Mouse (Mus musculus) lung, embryonic 16.5 days (tissue): ENCODE measurements around the gene E130309D02Rik. TPM values are rescaled to one million over a fixed set of nuclear protein-coding genes. Genes with fewer than 3 reads are reported as not detected.

Experiments used
- ATAC-seq: fragments of 200-750 bp; cut with Nextera tagmentation; 2 replicates; pipeline ENCODE4 v1.8.0; 2017; ENCODE audit warnings: low read depth, mild to moderate bottlenecking, moderate library complexity
- H3K27ac ChIP-seq: fragments of 300-500 bp; sonication (generic); 2 replicates; pipeline ENCODE4 v1.5.1; 2014; ENCODE audit warnings: mild to moderate bottlenecking, control low read depth, low read length
- H3K27me3 ChIP-seq: fragments of 300-500 bp; sonication (generic); 2 replicates; pipeline ENCODE4 v1.6.1; 2014; ENCODE audit warnings: low read depth, low read length, mixed read lengths; ENCODE audit not compliant: control insufficient read depth, insufficient read depth
- H3K36me3 ChIP-seq: fragments of 300-500 bp; sonication (generic); 2 replicates; pipeline ENCODE4 v1.6.1; 2014; ENCODE audit warnings: low read length; ENCODE audit not compliant: control insufficient read depth, insufficient read depth
- H3K4me1 ChIP-seq: fragments of 300-500 bp; sonication (generic); replicated peaks from 2 replicates; pipeline ENCODE4 v1.6.1; 2014; ENCODE audit warnings: low read length, mixed read lengths; ENCODE audit not compliant: control insufficient read depth, insufficient read depth
- H3K4me2 ChIP-seq: fragments of 300-500 bp; sonication (generic); 2 replicates; pipeline ENCODE4 v1.6.1; 2014; ENCODE audit warnings: low read depth, low read length, control low read depth
- H3K4me3 ChIP-seq: fragments of 300-500 bp; sonication (generic); 2 replicates; pipeline ENCODE4 v1.5.1; 2014; ENCODE audit warnings: mild to moderate bottlenecking, low read length, control low read depth
- H3K9ac ChIP-seq: fragments of 300-500 bp; sonication (generic); 2 replicates; pipeline ENCODE4 v1.6.1; 2014; ENCODE audit warnings: low read length, control low read depth
- H3K9me3 ChIP-seq: fragments of 300-500 bp; sonication (generic); 2 replicates; pipeline ENCODE4 v1.6.1; 2016; ENCODE audit warnings: low read length; ENCODE audit not compliant: control insufficient read depth
- WGBS: fragments of 180-500 bp; shearing (Covaris S2); extraction: QIAGEN DNeasy Blood & Tissue Kit; methylation state at CpG from one replicate; pipeline ENCODE4 v1.1.7; 2014; 5-methylcytosine and 5-hydroxymethylcytosine counted together
- polyA plus RNA-seq: library from polyadenylated mRNA; unstranded; fragments of >200 nt; fragmentation: Nextera tagmentation; extraction: Ambion mirVana; gene quantifications from 2 replicates; pipeline ENCODE4 v1.2.1, GENCODE M21; 2015

E130309D02Rik gene
- polyA plus RNA-seq, 1 experiment from 2014 or later = 32.3 TPM

GRCm38 (mm10) chr5:143346367-143346766 lies 31.2 kb upstream of the E130309D02Rik start:
- no peaks in the 10 kb centered on the region for H3K27me3 ChIP-seq
- no peaks in the 10 kb centered on the region for H3K4me1 ChIP-seq
- no peak for ATAC-seq
- WGBS = 77% methylated on average over 8 of the region's 8 CpGs
- H3K4me2 ChIP-seq = no peak overlapping the region
- peaks cover 8% of the 10 kb centered on the region for H3K9me3 ChIP-seq
- no peaks in the 10 kb centered on the region for H3K36me3 ChIP-seq
- no peak overlapping the region for H3K9ac ChIP-seq
- no peak overlapping the region for H3K4me3 ChIP-seq
- H3K27ac ChIP-seq = no peak overlapping the region

DNA sequence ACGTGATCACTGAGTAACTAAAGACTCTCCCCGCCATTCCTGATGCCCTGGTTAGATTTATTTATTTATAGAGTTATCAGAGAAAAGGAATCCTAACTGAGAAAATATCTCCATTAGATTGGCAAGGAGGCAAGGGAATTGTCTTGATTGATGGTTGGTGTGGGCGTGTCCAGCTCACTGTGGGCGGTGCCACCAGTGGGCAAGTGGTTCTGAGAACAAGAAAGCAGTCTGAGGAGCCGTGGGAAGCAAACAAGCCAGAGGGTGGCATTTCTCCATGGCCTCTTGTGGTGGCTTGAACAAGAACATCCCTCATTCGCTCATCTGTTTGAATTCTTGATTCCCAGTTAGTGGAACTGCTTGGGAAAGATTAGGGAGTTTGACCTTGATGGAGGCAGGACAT lies 24.4 kb upstream of the E130309D02Rik start:
- 41% methylated on average over 6 of the region's 6 CpGs for WGBS

DNA sequence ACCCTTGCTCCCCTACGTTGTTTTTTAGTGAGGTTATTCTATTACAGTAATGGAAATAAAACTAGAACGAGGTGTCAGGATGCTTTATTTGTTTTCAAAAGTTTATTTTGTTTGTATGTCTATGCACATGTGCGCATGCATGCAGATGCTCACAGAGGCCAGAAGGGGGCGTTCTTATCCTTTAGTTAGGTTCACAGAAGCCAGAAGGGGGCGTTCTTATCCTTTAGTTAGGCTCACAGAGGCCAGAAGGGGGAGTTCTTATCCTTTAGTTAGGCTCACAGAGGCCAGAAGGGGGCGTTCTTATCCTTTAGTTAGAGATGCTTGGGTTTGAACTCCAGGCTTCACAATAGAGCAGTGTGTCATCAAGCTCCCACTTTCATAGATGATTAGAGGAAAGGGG lies 21.4 kb upstream of the E130309D02Rik start:
- no peak overlapping the region for H3K4me3 ChIP-seq
- H3K27ac ChIP-seq = no peak overlapping the region
- H3K36me3 ChIP-seq = no peaks in the 10 kb centered on the region
- H3K9me3 ChIP-seq = no peaks in the 10 kb centered on the region
- H3K4me1 ChIP-seq = no peaks in the 10 kb centered on the region
- 61% methylated on average over 6 of the region's 6 CpGs for WGBS
- H3K4me2 ChIP-seq = no peak overlapping the region
- no peaks in the 10 kb centered on the region for H3K27me3 ChIP-seq
- ATAC-seq = no peak
- H3K9ac ChIP-seq = no peak overlapping the region

More for the DNA sequence above, 24.4 kb upstream of the E130309D02Rik start:
- H3K27ac ChIP-seq = no peak overlapping the region
- H3K9me3 ChIP-seq = no peaks in the 10 kb centered on the region
- H3K9ac ChIP-seq = no peak overlapping the region
- H3K4me2 ChIP-seq = no peak overlapping the region
- H3K27me3 ChIP-seq = no peaks in the 10 kb centered on the region
- no peaks in the 10 kb centered on the region for H3K36me3 ChIP-seq
- no peak overlapping the region for H3K4me3 ChIP-seq
- ATAC-seq = no peak
- no peaks in the 10 kb centered on the region for H3K4me1 ChIP-seq

- 71% methylated on average over 7 of the region's 7 CpGs for WGBS
- H3K4me3 ChIP-seq = no peak overlapping the region
- ATAC-seq = no peak
- H3K4me1 ChIP-seq = peaks cover under 1% of the 10 kb centered on the region
- no peak overlapping the region for H3K9ac ChIP-seq
- no peaks in the 10 kb centered on the region for H3K36me3 ChIP-seq
- no peaks in the 10 kb centered on the region for H3K9me3 ChIP-seq
- no peak overlapping the region for H3K4me2 ChIP-seq
- H3K27me3 ChIP-seq = no peaks in the 10 kb centered on the region
- H3K27ac ChIP-seq = no peak overlapping the region
Observed at GRCm38 (mm10) chr5:143335089-143335460, 19.9 kb upstream of the E130309D02Rik start.

DNA sequence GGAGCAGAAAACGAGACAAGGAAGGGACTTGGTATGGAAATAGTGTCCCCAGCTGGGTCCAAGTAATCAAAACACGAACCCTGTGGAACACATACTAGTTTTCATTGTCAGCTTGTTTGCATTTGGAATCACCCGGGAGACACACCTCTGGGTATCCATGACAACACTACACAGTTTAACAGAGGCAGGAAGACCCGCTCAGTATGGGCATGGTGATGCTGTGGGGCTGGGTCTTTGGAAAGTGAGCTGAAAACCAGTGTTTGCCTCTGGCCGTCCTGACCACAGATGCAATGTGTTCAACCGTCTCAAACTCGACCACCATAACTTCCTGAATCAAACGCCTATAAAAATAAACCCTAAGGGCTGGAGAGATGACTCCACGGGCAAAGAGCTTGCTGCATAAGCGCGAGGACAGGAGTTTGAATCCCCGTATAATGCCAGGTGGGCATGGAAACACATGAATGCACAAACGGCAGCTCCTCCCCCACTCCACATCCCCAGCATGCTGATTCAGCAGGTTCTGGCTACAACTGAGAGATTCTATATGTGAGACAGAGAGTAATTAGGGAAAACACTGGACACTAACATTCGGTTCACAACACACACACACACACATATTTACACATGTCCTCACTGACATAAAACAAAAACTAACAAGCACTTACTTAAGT lies 19.4 kb upstream of the E130309D02Rik start:
- Histone ChIP-seq H3K36me3 (no peaks in the 10 kb centered on the region), H3K9me3 (no peaks in the 10 kb centered on the region), H3K4me1 (peaks cover 6% of the 10 kb centered on the region), H3K27me3 (no peaks in the 10 kb centered on the region), H3K4me3 (no peak overlapping the region), H3K27ac (no peak overlapping the region), H3K4me2 (no peak overlapping the region), H3K9ac (no peak overlapping the region; the same call in 1 of the 2 replicates)
- 60% methylated on average over 14 of the region's 14 CpGs for WGBS
- no peak for ATAC-seq

- H3K4me1 ChIP-seq = peaks cover 6% of the 10 kb centered on the region
- ATAC-seq = no peak
- H3K27me3 ChIP-seq = no peaks in the 10 kb centered on the region
- H3K4me3 ChIP-seq = no peak overlapping the region
- H3K9me3 ChIP-seq = no peaks in the 10 kb centered on the region
- H3K9ac ChIP-seq = no peak overlapping the region; the same call in 1 of the 2 replicates
- no peak overlapping the region for H3K27ac ChIP-seq
- no peaks in the 10 kb centered on the region for H3K36me3 ChIP-seq
- 14% methylated on average over 5 of the region's 5 CpGs for WGBS
- no peak overlapping the region for H3K4me2 ChIP-seq
Observed at GRCm38 (mm10) chr5:143333872-143334271, 18.7 kb upstream of the E130309D02Rik start.

DNA sequence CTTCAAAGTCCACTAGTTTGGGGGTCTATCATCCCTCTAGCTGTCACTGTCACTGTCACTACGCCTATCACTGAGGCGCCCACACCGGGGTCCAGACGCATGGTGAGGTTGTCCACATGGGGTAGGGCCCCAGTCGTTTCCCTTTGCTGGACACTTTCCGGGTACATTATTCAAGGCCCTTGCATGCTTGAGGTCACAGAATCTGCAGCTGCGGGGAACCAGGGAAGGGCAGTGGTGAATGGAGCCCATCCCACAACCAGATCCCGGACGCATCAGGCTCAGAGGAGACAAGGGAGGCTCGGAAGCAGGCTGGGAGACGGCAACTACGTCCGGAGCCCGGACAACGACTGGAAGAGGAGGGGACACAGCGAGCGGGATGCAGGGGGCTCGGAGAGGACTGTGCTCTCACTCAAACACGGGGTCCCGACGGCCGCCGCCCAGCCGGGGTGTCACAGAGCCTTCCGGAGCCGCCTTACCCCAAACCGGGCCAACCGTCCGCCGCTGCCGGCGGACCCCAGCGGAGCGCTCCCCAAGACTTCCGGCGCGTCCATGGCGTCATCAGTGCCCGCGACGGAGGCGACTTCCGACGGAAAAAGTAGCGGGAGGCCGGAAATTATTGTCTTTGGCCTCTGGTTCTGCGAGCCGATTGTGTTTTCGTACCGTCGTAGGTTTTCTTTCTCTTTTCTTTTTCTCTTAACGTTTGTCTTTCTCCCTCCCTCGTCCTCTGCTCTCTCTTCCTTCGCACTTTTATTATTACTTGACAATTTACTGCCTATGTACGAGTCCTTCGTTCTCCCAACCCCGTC lies 13.7 kb upstream of the E130309D02Rik start, which contains the start of gene Zdhhc4:
TSS of gene Zdhhc4 (minus strand) at position 567 of the 806 bp plus-strand sequence.
- Histone ChIP-seq H3K4me1 (peaks cover 16% of the 10 kb centered on the region), H3K4me2 (peak within 1 kb of the TSS; percentile 77), H3K27me3 (no peaks in the 10 kb centered on the region), H3K9ac (peak within 1 kb of the TSS; percentile 85), H3K4me3 (peak within 1 kb of the TSS; percentile 81), H3K9me3 (no peaks in the 10 kb centered on the region), H3K36me3 (peaks cover 16% of the 10 kb centered on the region), H3K27ac (peak within 1 kb of the TSS; percentile 72)
- ATAC-seq = peak; percentile 87
- under 1% methylated on average over 57 of the region's 57 CpGs for WGBS

DNA sequence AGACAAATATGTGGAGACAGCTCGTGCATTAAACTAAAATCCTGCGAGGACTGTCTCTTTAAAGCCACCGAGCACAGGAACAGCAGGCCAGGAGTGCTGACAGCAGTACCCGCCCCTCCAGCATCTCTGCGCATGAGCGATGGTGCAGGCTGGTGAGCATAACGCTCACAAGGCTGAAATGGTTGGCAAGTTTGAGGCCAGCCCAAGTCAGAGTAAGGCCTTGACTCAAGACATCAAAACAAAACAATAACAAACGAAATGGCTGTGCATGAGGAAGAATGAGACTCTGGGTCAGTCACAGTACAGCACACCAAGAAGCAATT lies 2.1 kb upstream of the E130309D02Rik start:
- Histone ChIP-seq H3K36me3 (peaks cover 41% of the 10 kb centered on the region), H3K4me1 (peaks cover 12% of the 10 kb centered on the region), H3K4me2 (no peak overlapping the region), H3K9me3 (no peaks in the 10 kb centered on the region), H3K27ac (no peak overlapping the region), H3K9ac (no peak overlapping the region), H3K27me3 (no peaks in the 10 kb centered on the region), H3K4me3 (no peak overlapping the region)
- no peak for ATAC-seq
- WGBS = 82% methylated on average over 8 of the region's 8 CpGs

- Histone ChIP-seq H3K9me3 (no peaks in the 10 kb centered on the region), H3K36me3 (peaks cover 41% of the 10 kb centered on the region), H3K9ac (no peak overlapping the region), H3K27me3 (no peaks in the 10 kb centered on the region), H3K27ac (no peak overlapping the region), H3K4me3 (no peak overlapping the region), H3K4me1 (peaks cover 12% of the 10 kb centered on the region), H3K4me2 (no peak overlapping the region)
- 90% methylated on average over 5 of the region's 5 CpGs for WGBS
- ATAC-seq = no peak
Observed at GRCm38 (mm10) chr5:143316605-143317287, 1.6 kb upstream of the E130309D02Rik start.
